Mouse (Mus musculus): ENCODE measurements around the gene Lrrc8d.
"Not testable (repeated sequence)": the region's sequence is repeated elsewhere in the genome, so short reads cannot be mapped to it uniquely, and the experiment has no call there.

Lrrc8d gene

DNA sequence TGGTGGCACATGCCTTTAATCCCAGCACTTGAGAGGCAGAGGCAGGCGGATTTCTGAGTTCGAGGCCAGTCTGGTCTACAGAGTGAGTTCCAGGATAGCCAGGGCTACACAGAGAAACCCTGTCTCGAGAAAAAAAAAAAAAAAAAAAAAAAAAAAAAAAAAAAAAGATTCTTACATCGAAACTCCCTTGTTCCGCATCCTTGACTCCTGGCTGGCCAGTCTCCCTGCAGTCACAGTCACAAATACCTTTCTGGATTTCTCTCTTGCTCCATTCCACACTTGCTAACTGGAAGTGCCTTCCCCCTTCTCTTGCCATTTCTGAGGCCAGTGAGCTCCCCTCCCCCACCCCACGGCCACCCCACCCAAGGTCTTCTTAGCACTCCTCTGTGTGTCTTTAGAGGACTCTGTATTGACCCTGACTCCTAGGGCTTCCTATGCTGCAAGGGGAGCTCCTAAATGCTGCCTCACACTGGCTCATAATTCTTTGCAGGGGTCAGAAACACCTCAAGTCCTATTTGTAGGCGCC, 13.9 kb upstream of the Lrrc8d start:
- not testable (repeated sequence) for DNase-seq

DNA sequence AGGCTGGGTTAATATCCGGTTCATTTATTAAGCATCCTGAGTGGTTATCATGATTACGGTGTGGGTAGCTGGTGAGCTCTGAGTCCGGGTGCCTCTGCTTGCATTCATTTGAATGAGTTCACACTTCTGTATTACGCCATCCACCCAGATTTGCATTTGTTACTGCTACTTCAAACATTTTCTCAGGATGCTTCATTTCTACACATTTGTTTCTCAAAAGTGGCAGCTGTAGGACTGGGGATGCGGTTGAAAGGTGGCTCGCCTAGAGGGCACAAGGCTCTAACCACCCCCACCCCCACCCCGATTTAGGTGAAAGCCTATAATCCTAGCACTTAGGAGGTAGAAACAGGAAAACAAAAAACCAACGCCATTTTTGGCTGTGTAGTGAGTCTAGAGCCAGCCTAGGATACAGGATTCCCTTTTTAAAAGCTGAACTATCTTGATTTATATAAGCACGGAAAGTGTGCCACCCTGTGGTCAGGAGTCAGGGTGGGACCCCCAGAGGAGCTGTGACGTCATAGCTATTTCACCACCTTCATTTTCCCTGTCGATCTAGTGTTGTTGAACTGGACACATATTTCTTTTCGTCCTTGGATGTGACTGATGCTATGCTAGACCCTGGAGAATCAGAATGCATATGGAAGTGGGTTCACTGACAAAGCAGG, 13.3 kb upstream of the Lrrc8d start:
- no peak for DNase-seq

DNA sequence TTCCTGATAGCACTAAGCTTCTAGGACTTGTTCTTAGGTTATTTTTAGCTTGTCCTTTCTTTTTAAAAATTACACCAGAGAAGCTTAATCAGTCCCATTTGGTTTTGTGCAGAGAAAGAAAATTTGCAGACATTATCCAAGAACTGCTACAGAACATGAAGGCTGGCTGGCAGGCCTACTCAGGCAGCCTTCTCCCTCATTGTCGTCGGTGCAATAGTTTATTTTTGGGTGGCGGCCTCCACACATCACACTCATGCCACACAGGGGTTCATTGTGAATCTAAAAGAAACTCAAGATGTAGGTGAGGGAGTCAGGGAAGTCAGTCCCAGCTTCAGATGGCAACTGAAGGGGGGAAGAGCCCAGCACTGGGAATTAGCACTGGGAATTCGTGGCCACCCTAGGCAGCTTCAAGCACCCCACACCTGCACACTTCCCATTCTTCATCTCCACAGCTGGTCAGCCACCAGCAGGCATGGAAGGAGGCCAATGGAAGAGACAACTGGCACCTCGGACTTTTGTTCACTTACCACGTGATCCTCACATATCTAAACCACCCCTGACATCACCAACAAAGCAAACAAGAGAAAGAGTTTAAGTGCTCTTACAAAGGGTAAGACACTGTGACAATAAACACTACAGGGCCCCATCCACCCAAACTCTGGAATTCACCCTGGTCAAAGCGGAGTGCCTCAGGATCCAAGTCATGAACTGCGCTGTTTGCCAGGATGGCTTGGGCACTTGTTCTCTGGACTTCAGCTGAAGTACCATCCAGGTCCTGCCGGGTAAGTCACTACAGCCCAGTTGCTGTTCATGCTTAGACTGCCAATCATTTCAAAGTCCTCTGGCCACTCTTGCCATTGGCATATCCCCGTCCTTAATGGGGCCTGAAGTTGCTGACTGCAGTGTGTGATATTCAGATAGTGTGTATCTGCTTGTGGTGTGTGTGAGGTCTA, 9.0 kb upstream of the Lrrc8d start:
- peak; percentile 76 for DNase-seq

DNA sequence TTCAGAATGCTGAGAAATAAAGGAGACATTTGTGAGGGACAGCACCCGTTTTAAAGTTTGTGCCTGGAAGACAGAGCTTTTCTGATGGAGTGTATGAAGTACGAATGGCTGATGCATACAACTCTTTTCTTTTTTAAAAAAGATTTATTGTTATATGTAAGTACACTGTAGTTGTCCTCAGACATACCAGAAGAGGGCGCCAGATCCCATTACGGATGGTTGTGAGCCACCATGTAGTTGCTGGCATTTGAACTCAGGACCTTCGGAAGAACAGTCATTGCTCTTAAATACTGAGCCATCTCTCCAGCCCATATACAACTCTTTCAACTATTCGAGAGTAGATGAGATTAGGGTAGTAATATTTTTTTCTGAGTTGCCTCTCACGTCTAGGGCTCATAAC, 8.1 kb upstream of the Lrrc8d start:
- peak; percentile 60 for DNase-seq

DNA sequence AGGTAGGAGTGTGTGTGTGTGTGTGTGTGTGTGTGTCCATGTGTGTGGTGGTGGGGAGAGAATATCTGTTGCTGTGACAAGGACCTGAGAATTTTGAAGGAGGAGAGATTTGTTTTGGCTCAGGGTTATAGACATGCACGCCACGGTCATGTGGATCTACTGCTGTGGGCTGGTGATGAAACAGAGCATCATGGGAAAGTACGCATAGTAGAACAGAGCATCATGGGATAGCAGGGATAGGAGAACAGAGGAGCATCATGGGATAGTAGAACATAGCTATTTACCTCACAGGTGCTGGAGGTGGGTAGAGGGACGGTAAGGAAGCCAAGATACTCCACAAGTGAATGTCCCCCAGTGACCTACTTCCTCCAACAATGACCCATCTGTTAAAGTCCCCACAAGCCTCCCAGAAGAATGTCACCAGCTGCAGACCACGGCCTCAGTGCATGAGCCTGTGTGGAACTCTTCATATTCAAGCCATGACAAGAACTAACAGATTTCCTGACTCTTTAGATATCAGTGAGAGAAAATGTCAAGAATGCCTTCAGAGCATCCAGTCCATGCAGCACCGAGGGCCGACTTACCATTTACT, 5.3 kb upstream of the Lrrc8d start:
- DNase-seq: no peak

DNA sequence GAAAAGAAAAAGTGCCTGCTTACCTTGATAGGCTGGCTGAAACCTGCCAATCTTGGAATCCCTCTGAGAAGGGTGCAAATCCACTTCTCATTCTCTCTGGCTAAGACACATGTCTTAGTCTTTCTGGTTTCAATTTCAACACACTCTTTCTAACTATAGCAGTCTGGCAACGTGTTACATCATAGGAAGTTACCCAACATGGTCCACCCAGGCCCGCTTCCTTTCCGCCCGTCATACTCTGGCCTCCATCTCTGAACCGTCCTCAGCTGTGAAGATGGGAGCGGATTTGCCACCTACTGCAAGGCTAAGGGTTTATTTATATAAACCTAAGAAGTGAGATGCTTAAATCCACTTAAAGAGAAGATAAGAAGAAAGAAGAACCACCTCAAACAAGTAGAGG, 3.7 kb upstream of the Lrrc8d start:
- DNase-seq: peak; percentile 79

DNA sequence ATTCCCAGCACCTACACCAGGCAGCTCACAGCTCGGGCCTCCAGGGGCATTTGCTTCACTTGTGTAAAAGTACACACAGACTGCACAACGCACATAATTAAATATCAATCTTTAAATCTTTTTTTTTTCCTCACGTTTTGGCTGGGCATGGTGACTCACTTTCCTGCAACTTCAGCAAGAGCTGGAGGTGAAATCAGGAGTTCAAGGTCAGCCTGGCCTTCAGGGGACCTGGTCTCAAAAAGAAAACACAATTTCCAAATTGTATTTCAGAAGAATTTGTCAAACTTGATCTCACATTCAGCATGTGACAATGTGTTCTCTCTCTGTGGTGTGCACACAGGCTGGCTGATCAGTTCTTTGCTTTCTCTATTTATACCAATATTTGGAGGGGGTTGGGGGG, 1.9 kb upstream of the Lrrc8d start:
- DNase-seq: no peak

DNA sequence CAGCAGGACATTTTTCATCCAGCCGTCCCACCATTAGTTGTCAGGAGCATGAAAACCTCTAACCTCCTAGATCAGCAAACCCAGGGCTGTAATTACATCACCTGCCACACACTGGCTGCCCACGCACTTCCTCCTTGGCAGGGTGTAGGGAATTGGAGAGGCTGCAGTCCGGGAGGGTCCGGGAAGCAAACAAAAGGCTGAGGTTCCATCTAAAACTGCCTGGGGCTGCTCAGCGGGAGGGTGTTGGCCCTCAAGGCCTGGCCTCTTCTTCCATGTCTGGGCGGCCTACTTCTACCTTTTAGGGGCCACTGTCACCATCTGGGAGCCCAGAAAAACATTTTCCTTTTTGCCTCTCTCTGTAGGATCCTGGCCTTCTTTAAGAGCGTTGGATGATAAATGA, 1.1 kb upstream of the Lrrc8d start:
- DNase-seq: peak; percentile 78

DNA sequence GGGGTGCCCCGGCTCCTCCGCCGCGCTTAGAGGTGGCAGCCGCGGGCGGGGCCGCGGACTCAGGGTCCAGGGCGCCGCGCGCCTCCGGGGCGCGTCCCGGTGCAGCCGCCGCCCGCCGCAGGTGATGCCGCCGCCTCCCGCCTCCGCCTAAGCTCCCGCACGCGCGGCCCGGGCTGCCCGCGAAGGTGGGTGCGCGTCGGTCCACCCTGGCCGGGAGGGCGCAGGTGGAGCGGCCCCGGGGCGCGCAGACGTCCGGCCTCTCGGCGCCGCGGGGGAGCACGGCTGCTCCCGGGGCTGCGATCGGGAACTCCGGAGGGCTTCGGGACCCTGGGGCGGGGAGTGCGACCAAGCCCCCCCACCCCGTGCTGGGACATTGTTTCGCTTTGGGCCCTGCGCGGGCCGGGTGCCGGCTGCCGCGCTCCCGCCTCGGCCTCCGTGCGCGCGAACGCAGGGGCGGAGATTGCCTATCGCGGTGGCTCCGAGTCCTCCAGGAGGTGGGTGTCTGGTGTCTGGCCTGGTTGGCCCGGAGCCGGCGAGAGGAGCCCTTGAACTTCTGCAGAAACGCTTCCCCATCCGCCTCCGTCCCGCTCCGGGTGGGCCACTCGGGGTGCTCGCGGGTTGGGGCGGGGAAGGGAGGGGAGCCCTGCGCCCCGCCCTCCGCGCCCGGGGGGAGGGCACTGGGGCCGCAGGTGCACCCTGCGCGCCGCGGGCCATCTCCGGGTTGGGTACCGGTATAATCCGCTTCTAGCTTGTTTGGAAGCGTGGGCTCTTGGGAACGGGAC, 492 bp downstream of the Lrrc8d start:
- DNase-seq: peak; percentile 86

DNA sequence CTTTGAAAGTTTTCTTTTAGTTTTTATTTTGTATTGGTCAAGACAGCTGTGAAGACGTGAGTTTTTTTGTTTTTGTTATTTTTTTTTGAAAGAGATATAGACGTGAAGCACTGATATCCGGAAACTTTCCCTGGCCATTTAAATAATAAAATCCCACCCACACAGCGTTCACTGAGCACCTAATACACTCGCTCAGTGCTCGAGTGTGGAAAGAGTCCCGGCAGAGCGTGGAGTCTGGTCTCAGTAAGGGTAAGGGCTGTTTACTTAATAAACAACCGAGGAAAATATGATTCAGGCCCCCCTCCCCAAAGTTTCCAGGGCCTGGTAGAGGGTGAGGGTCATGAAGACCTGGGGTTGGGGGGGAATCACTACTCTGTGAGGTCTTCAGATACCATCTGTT, 1.6 kb downstream of the Lrrc8d start:
- no peak for DNase-seq

DNA sequence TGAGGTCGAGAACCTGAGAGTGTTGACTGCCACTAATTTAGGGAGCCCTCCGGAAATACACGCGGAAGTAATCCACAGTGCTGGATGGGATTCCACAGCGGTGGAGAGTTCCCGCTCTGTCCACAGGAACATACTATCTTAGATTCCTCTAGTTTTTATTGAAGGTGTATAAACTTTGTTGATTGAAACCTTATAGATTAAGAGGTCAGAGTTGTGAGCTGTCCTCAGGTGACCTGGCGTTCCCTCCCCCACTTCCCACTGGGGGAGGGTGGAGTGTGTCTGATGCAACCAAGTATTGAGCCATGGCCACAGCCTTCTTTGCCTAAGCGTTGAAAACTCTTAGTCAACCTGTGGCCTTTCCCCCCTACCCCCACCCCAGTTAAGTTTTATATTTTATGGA, 2.1 kb downstream of the Lrrc8d start:
- peak; percentile 78 for DNase-seq

DNA sequence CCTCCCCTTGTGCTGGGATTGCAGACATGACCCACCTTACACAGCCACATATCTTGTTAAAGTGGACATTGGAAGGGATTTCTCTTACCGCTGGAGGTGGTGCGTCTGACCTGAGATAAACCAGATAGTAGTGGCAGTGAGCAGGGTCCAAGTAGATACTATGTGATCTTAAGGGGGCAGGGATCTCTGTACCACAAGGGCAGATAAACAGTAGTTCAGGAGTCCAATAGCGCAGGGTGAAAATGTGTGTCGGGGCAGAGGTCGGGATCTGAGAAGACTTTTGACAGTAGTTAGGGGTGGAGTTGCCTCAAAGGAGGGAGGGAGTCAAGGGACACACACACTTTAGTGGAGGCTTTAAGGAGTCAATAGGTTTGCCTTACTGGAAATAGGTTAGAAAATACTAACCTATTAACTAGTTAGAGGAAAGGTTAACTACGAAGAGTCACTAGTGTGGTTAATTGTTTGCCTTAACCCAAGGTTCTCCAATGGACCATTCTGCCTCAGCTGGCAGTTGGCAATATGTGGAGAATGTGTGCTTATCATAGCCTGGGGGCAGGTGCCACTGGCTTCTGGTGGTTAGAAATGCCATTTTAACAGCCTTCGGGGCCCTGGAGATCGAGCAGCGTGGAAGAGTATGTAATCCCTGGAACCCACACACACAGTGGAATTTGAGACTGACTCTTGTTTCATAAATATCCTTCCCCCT, 3.0 kb downstream of the Lrrc8d start:
- no peak for DNase-seq

DNA sequence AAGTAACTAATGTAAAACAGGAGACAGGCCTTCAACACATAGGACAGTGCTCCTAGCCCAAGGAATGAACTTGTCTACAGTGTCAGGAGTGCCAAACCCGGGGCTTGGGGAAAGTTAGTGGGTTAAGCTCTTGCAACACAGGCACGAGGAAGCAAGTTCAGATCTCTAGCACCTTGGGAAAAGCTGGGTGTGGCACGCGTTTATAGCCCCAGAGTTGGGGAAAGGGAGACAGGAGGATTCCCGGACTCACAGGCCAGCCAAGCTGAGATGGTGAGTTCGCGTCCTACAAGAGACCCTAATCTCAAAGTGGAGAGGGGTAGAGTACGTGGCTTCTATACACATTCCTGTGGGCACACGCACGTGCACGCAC, 3.5 kb downstream of the Lrrc8d start:
- DNase-seq: peak; percentile 59

DNA sequence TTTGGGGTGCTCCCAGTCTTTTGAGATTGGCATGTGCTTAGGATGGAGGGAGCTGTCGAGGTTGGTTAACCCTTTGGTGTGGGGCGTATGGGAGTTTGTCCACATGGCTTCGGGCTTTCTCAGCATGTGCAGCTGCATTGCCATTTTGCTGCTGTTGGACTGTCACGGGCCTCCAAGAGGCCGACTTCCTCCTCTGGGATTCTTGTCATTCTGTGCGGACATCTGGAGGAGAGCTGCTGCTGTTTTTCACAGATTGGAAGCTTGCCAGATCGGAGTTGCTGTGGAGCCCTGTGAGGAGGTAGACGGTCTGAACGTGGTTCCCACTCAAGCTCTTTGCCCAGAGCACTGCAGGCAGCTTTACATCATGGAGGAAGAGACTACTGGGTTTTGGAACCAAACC, 4.8 kb downstream of the Lrrc8d start:
- no peak for DNase-seq

DNA sequence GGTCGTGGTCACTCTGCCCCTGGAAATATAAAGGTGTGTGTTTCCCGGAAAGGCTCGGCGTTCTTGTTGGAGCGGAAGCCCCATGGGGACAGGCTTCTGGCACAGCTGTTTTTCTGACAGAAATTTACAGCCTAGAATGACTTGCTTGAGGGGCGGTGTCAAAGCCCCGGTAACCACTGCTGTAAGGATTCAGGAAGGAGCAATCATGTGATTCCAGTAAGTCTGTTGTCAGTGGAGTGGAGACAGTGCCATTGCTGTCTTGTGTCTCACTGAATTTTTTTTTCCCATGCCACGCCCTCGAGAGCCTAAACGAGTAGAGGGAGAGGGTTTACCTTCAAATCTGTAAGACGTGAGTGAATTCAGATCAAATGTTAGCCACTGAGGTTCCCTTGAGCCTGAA, 6.9 kb downstream of the Lrrc8d start:
- no peak for DNase-seq

DNA sequence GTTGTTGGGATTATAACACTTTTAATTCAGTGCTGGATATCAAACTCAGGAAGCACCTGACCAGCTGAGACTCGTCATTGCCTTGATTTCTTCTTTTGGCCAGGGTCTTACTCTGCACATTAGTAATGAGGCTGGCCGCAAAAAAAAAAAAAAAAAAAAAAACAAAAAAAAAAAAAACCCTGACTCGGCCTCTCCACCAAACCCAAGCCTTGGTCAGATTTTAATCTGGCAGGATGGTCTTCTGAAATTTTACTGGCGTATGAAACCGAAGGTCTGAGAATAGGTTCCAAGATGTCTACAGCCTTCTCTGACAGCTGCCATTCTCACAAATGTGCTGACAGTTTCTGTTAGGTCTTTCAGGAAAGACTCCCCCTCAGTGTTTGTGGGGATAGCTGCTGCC, 8.5 kb downstream of the Lrrc8d start:
- DNase-seq: no peak

DNA sequence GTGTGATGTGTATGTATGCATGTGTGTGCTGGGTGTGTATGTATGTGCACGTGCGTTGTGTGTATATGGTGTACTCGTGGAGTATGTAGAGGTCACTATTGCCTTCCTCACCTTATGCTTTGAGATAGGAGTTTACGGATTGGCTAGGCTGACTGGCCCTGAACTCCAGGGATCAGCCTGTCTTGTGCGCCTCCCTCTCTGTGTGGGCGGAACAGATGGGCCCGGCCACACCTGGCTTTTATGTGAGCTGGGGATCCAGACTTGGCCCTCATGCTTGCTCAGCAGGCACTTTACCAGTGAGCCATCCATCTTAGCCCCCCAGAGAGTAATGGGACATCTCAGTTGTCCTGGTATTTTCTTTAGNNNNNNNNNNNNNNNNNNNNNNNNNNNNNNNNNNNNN, 10.7 kb downstream of the Lrrc8d start:
- DNase-seq: no peak

DNA sequence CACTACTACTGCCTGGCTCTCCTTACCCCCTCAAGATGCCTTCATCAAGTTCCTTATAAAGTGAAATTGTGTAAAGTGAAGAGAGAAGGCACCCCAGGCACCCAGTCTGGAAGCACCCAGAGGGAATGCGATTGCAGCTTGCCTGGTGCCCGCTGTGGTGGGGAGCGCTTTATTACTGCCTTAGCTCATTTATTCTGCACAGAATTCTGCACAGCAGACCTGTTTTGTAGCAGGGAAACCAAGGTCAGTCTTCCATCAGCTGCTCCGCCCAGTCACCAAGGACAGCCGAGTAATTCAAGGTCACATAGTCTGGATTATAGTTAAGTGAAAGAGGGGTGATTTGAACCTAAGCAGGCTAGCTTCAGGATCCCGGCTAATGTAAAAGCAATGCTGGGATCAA, 14.7 kb downstream of the Lrrc8d start:
- no peak for DNase-seq

DNA sequence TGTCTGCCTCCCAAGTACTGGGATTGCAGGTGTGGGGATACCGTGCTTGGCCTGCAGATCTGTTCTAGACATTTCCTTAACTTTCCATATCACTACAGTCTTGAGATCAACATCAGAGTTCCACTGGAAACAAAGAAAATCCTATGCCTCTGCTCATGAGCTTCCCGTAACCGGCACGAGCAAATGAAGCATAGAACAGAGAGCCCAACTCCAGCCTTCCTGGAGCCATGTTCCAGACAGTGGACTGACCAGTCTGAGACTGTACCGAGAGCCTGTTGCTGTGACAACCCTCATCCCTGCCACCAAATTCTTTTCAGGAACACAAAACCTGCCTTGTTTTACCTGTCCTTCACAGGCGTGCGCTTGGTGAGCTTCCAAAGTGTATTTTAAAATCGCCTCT, 15.3 kb downstream of the Lrrc8d start:
- no peak for DNase-seq

DNA sequence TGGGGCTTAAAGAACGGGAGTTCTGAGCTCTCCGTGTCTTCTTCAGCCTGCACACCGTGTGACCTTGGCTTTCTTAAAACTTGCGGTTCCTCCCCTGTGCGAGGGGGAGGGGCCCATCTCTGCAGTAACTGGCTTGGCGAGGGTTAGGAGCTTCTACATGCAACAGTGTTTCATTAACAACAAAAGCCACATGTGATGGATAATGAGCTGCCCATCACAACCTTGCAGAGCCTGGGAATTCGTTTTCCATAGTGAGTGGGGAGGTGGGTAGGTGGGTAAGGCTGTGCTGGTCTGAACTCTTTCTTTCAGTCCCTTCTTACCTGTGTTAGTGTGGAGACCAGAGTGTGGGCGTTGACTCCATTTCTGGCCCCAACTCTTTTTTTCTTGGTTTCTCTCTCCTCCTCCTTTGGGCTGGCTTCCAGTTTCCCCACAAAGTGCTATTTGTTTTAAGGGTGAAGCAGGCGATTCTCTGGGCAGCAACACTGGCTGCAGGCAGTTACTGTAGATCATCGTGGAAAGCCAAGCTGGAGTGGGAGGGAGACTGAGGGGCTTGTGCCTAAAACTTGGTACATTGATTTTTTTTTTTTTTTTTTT, 15.9 kb downstream of the Lrrc8d start:
- DNase-seq: peak; percentile 60

DNA sequence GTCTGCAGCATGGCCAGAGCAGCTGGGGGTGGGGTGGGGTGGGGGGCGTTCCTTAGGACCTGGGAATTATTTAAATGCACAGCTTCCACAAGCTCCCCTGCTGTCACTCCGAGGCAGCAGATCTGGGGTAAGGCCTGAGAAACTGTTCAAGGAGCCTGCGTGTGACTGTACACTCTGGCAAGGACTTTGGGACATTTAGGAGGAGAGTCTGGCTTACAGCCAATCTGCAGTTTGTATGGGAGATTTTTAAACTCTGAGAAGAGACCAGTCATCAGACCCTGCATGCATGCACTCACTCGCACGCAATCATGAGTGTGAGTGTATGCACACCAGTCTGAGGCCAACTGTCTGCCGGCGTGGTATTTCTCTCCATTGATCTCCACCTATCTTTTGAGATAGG, 17.5 kb downstream of the Lrrc8d start:
- DNase-seq: no peak

DNA sequence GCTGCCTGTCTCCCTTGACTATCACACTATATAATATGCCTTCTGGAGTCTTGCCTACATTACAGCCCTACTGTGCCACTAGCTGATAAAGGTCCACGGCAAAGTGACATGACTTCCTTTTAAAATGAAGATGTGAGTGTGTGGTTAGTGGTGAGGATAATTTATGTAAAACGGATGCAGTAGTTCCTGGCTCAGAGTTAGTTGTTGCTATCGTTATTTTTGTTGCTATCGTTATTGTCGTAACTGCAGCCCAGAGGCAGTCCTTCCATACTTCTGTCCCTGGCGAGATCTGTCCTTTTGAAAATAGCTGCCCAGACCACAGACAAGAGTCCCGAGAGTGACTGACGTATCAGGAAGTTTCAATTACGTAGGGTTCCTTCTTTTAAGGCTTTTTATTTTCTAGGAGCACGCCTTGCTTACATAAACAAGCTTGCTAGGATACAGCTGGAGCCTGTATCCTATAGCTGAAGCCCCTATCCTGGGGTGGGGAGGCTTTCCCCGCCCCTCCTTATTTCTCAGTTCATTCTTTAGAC, 18.4 kb downstream of the Lrrc8d start:
- DNase-seq: peak; percentile 57
